Mouse (Mus musculus) heart, embryonic 10.5 days (tissue): ENCODE measurements around the gene Slc27a3. TPM values are rescaled to one million over a fixed set of nuclear protein-coding genes. Genes with fewer than 3 reads are reported as not detected.
"Not testable (repeated sequence)": the region's sequence is repeated elsewhere in the genome, so short reads cannot be mapped to it uniquely, and the experiment has no call there.

Experiments
- DNase-seq: peaks from one replicate; pipeline ENCODE4 v3.0.0-alpha.2; 2017; ENCODE audit warnings: low spot score
- H3K27ac ChIP-seq: fragments of 300-500 bp; sonication (generic); 2 replicates; pipeline ENCODE4 v1.5.1; 2016; ENCODE audit warnings: mild to moderate bottlenecking
- H3K27me3 ChIP-seq: fragments of 300-500 bp; sonication (generic); 2 replicates; pipeline ENCODE4 v1.6.1; 2016; ENCODE audit warnings: mild to moderate bottlenecking; ENCODE audit not compliant: poor library complexity, insufficient read depth, severe bottlenecking
- H3K36me3 ChIP-seq: fragments of 300-500 bp; sonication (generic); 2 replicates; pipeline ENCODE4 v1.6.1; 2016; ENCODE audit warnings: mild to moderate bottlenecking, moderate library complexity
- H3K4me1 ChIP-seq: fragments of 300-500 bp; sonication (generic); 2 replicates; pipeline ENCODE4 v1.6.1; 2016; ENCODE audit warnings: mild to moderate bottlenecking
- H3K4me3 ChIP-seq: fragments of 300-500 bp; sonication (generic); 2 replicates; pipeline ENCODE4 v1.5.1; 2016; ENCODE audit warnings: mild to moderate bottlenecking, moderate library complexity
- H3K9me3 ChIP-seq: fragments of 300-500 bp; sonication (generic); 2 replicates; pipeline ENCODE4 v1.6.1; 2016; ENCODE audit warnings: mild to moderate bottlenecking, moderate library complexity
- WGBS: fragments of 180-500 bp; shearing (Covaris S2); methylation state at CpG from one replicate; pipeline ENCODE4 v1.1.7; 2016; 5-methylcytosine and 5-hydroxymethylcytosine counted together
- polyA plus RNA-seq: library from polyadenylated mRNA; unstranded; fragments of >200 nt; fragmentation: Nextera tagmentation; extraction: Ambion mirVana; gene quantifications from 2 replicates; pipeline ENCODE4 v1.2.1, GENCODE M21; 2016

Gene Slc27a3
- polyA plus RNA-seq, 1 experiment from 2014 or later: 19.9 TPM

- H3K4me1 ChIP-seq: no peaks in the 10 kb centered on the region
- no peak overlapping the region for H3K4me3 ChIP-seq
- no peaks in the 10 kb centered on the region for H3K9me3 ChIP-seq
- H3K36me3 ChIP-seq: peaks cover 8% of the 10 kb centered on the region; the same call in 1 of the 2 replicates
- H3K27ac ChIP-seq: no peak overlapping the region
- no peak for DNase-seq
- WGBS: 83% methylated on average over 5 of the region's 5 CpGs
- H3K27me3 ChIP-seq: no peaks in the 10 kb centered on the region
These were observed 22.6 kb downstream of the Slc27a3 start for GRCm38 (mm10) chr3:90367001-90367632.

- WGBS: 86% methylated on average over 2 of the region's 2 CpGs
- DNase-seq: no peak
These were observed 27.4 kb downstream of the Slc27a3 start for GRCm38 (mm10) chr3:90362346-90362745.

GRCm38 (mm10) chr3:90361476-90361875, 28.3 kb downstream of the Slc27a3 start:
- H3K4me1 ChIP-seq: no peaks in the 10 kb centered on the region
- peaks cover 49% of the 10 kb centered on the region for H3K36me3 ChIP-seq
- H3K4me3 ChIP-seq: no peak overlapping the region
- DNase-seq: no peak
- H3K27me3 ChIP-seq: no peaks in the 10 kb centered on the region
- H3K27ac ChIP-seq: no peak overlapping the region
- no peaks in the 10 kb centered on the region for H3K9me3 ChIP-seq
- WGBS: 88% methylated on average over 4 of the region's 4 CpGs

More at GRCm38 (mm10) chr3:90362346-90362745, 27.4 kb downstream of the Slc27a3 start:
- no peaks in the 10 kb centered on the region for H3K27me3 ChIP-seq
- no peaks in the 10 kb centered on the region for H3K4me1 ChIP-seq
- no peaks in the 10 kb centered on the region for H3K9me3 ChIP-seq
- no peak overlapping the region for H3K27ac ChIP-seq
- peaks cover 40% of the 10 kb centered on the region for H3K36me3 ChIP-seq
- H3K4me3 ChIP-seq: no peak overlapping the region

GRCm38 (mm10) chr3:90359230-90359629, 30.5 kb downstream of the Slc27a3 start:
- WGBS: 100% methylated on average over 1 of the region's 1 CpGs
- Histone ChIP-seq H3K36me3 (peaks cover 71% of the 10 kb centered on the region), H3K4me1 (no peaks in the 10 kb centered on the region), H3K27me3 (no peaks in the 10 kb centered on the region), H3K27ac (no peak overlapping the region), H3K9me3 (no peaks in the 10 kb centered on the region), H3K4me3 (no peak overlapping the region)
- DNase-seq: no peak

- no peaks in the 10 kb centered on the region for H3K9me3 ChIP-seq
- H3K36me3 ChIP-seq: peaks cover 81% of the 10 kb centered on the region
- H3K27me3 ChIP-seq: no peaks in the 10 kb centered on the region
- H3K4me3 ChIP-seq: no peak overlapping the region
- DNase-seq: no peak
- H3K4me1 ChIP-seq: no peaks in the 10 kb centered on the region
- 87% methylated on average over 7 of the region's 7 CpGs for WGBS
- no peak overlapping the region for H3K27ac ChIP-seq
These were observed 31.8 kb downstream of the Slc27a3 start for GRCm38 (mm10) chr3:90357959-90358358.

- Histone ChIP-seq H3K36me3 (peaks cover 67% of the 10 kb centered on the region), H3K4me1 (no peaks in the 10 kb centered on the region), H3K27me3 (no peaks in the 10 kb centered on the region), H3K9me3 (no peaks in the 10 kb centered on the region), H3K27ac (no peak overlapping the region), H3K4me3 (no peak overlapping the region)
- no peak for DNase-seq
- WGBS: 96% methylated on average over 4 of the region's 4 CpGs
These were observed 41.9 kb downstream of the Slc27a3 start for GRCm38 (mm10) chr3:90347847-90348246.

- DNase-seq, H3K27me3 ChIP-seq, H3K9me3 ChIP-seq, H3K27ac ChIP-seq, H3K4me3 ChIP-seq, H3K4me1 ChIP-seq: not testable (repeated sequence)
- peaks cover 44% of the 10 kb centered on the region for H3K36me3 ChIP-seq
- WGBS: 61% methylated on average over 2 of the region's 2 CpGs
These were observed 46.9 kb downstream of the Slc27a3 start for GRCm38 (mm10) chr3:90342853-90343252.

GRCm38 (mm10) chr3:90340177-90340576, 49.6 kb downstream of the Slc27a3 start:
- Histone ChIP-seq H3K36me3 (peaks cover 22% of the 10 kb centered on the region), H3K9me3 (no peaks in the 10 kb centered on the region), H3K27me3 (no peaks in the 10 kb centered on the region), H3K4me1 (no peaks in the 10 kb centered on the region; the same call in 1 of the 2 replicates), H3K4me3 (no peak overlapping the region), H3K27ac (no peak overlapping the region)
- no peak for DNase-seq

GRCm38 (mm10) chr3:90338190-90338589, 51.5 kb downstream of the Slc27a3 start:
- no peak overlapping the region for H3K27ac ChIP-seq
- no peaks in the 10 kb centered on the region; the same call in 1 of the 2 replicates for H3K4me1 ChIP-seq
- no peaks in the 10 kb centered on the region for H3K9me3 ChIP-seq
- H3K4me3 ChIP-seq: no peak overlapping the region
- peaks cover 16% of the 10 kb centered on the region for H3K36me3 ChIP-seq
- H3K27me3 ChIP-seq: no peaks in the 10 kb centered on the region
- WGBS: 84% methylated on average over 3 of the region's 3 CpGs
- DNase-seq: no peak

- no peak overlapping the region for H3K27ac ChIP-seq
- no peaks in the 10 kb centered on the region for H3K36me3 ChIP-seq
- no peaks in the 10 kb centered on the region; the same call in 1 of the 2 replicates for H3K4me1 ChIP-seq
- no peaks in the 10 kb centered on the region for H3K27me3 ChIP-seq
- no peak overlapping the region for H3K4me3 ChIP-seq
- DNase-seq: no peak
- H3K9me3 ChIP-seq: no peaks in the 10 kb centered on the region
These were observed 54.2 kb downstream of the Slc27a3 start for GRCm38 (mm10) chr3:90335517-90335916.

Other genes starting within 250 kb of the Slc27a3 start
- 807 and 845 TPM in 2 replicates for gene Rps27, start 176.3 kb downstream of the Slc27a3 start, polyA plus RNA-seq
- gene Rab13, start 176.2 kb downstream of the Slc27a3 start, polyA plus RNA-seq: 27.9 and 29.2 TPM in 2 replicates
- gene Jtb, start 158.3 kb downstream of the Slc27a3 start, polyA plus RNA-seq: 75.1 and 92.0 TPM in 2 replicates
- gene Creb3l4, start 146.4 kb downstream of the Slc27a3 start, polyA plus RNA-seq: 2.1 and 2.2 TPM in 2 replicates
- 51.3 and 79.6 TPM in 2 replicates for gene Slc39a1, start 141.8 kb downstream of the Slc27a3 start, polyA plus RNA-seq
- gene Crtc2, start 135.8 kb downstream of the Slc27a3 start, polyA plus RNA-seq: 14.4 and 21.6 TPM in 2 replicates
- 4.6 and 7.0 TPM in 2 replicates for gene Dennd4b, start 124.8 kb downstream of the Slc27a3 start, polyA plus RNA-seq
- 10.6 and 11.8 TPM in 2 replicates for gene Gatad2b, start 96.8 kb downstream of the Slc27a3 start, polyA plus RNA-seq
- gene Ints3, start 43.7 kb upstream of the Slc27a3 start, polyA plus RNA-seq: 31.0 and 36.7 TPM in 2 replicates
- 7.1 and 8.7 TPM in 2 replicates for gene Npr1, start 75.9 kb upstream of the Slc27a3 start, polyA plus RNA-seq
- gene Ilf2, start 86.2 kb upstream of the Slc27a3 start, polyA plus RNA-seq: 149 and 215 TPM in 2 replicates
- gene Snapin, start 101.1 kb upstream of the Slc27a3 start, polyA plus RNA-seq: 71.7 and 74.4 TPM in 2 replicates
- gene Chtop, start 119.6 kb upstream of the Slc27a3 start, polyA plus RNA-seq: 120 and 136 TPM in 2 replicates
- gene S100a1, start 124.5 kb upstream of the Slc27a3 start, polyA plus RNA-seq: 64.6 and 111 TPM in 2 replicates
- gene S100a13, start 124.5 kb upstream of the Slc27a3 start, polyA plus RNA-seq: 32.3 and 52.5 TPM in 2 replicates
- 0.28 TPM in 1 of 2 replicates, not detected in the other for gene S100a14, start 136.9 kb upstream of the Slc27a3 start, polyA plus RNA-seq
- gene S100a16, start 147.3 kb upstream of the Slc27a3 start, polyA plus RNA-seq: 18.1 and 36.6 TPM in 2 replicates
- gene S100a3, start 170.6 kb upstream of the Slc27a3 start, polyA plus RNA-seq: 0.31 and 0.44 TPM in 2 replicates
- not detected in 2 replicates for gene S100a2, start 200.3 kb upstream of the Slc27a3 start, polyA plus RNA-seq
- not detected in 2 replicates for gene Gm42674, start 212.0 kb upstream of the Slc27a3 start, polyA plus RNA-seq
- gene S100a4, start 213.8 kb upstream of the Slc27a3 start, polyA plus RNA-seq: 0.30 and 0.43 TPM in 2 replicates
- not detected in 2 replicates for gene S100a5, start 218.6 kb upstream of the Slc27a3 start, polyA plus RNA-seq
- 27.3 and 28.9 TPM in 2 replicates for gene S100a6, start 222.9 kb upstream of the Slc27a3 start, polyA plus RNA-seq